Mouse (Mus musculus): Measurements from ENCODE around the gene Pgp.

Gene Pgp

DNA sequence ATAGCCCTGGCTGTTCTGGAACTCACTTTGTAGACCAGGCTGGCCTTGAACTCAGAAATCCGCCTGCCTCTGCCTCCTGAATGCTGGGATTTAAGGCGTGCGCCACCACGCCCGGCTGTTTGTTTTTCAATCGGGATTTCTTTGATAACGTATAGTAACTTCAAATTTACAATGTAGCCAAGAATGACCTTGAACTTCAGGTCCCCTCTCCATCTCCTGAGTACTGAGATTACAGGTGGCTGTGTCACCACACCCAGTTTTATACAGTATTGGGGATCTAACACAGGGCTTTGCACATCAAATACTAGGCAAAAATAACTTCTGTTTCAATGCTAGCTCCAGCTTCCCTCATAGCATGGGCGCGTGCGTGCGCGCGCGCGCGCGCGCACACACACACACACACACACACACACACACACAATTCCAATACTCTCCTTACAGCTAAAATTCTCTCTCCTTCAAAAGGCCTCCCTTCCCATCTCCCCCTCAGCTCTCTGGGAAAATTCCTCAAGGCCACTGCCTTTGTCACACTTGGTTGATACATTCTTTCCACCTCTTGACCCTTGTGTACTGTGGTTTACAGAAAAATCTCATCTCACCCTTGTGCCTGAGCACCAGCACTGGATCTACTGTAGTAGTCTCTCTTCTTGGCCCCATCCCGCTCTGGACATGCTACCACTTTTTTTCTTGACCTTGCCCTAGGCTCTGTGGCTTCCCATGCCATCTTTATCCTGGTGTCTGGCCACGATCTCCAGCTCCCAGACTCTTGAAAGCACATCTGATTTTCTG is 11.0 kb downstream of the Pgp start:
- no peak for DNase-seq (ENCODE audit: low spot score in 2 of 2)

DNA sequence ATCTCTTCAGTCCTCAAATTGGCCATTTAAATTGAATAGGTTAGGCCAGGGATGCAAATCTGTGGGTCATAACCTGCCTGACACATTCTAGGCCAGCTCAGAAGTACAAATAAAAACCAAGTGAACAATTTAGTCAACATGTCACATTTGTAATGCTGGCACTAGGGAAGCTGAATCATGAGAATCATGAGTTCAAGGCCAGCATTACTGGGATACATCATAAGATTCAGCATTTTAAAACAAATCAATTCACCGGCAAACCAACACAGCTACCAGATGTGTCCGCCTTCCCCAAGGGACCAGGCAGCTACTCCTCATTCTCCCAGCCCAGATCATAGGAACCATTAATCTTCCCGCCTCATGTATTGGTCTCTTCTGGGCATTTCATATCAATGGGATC is 13.3 kb downstream of the Pgp start:
- no peak for DNase-seq (ENCODE audit: low spot score in 2 of 2)

DNA sequence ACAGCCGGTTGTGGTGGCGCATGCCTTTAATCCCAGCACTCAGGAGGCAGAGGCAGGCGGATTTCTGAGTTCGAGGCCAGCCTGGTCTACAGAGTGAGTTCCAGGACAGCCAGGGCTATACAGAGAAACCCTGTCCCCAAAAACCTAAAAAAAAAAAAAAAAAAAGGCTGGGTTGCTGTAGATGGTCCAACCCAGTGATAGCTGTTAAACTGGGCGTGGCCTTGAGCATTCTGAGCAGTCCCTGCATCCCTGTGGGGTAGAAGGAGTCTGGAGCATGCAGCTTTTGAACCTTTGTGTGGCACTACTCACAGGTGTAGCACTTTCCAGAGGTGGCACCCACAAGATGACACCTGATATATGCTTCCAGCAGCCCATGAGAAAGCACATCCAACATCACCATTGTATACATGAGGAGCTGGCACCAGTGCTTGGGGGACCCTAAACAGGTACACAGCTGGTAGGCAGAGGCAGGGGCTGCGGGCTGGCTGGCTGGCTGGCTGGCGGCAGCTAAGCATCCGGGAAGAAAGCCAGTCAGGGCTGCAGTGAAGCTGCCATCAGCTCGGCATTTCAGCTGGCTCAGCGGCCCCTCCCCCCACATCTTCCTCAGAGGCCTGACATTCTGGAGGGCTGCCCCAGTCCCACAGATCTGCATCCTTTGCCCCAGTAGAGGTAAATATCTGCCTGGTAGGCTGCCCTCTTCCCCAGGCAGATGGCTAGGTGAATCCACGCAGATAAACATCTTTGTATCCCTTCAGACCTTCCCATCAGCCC is 15.1 kb downstream of the Pgp start:
- DNase-seq (ENCODE audit: low spot score in 2 of 2), result no peak

DNA sequence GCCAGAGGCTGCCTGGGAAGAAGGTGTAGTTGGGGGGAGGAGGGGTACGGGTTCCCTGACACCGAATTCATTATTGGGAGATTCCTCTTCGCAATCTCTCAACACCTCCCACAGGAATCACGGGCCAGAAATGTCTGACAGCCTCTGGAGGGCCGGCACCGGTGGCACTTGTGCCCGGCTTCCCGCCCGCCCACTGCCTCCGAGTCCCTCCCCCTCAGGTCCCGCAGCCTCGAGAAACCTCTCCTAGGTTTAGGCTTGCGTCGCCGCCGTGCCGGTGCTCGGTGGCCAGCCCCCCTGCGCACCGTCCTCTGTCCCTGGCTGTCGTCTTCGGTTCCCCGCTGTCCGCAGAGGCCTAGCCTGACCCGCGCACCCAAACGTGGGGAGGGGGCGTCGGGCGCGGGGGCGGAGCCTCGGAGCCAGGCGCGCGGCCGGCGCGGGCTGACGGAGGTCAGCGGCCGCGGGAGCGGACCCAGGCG is 18.0 kb downstream of the Pgp start, which contains the start of gene Caskin1:
TSS of gene Caskin1 (plus strand) at position 416 of the 476 bp plus-strand sequence.
- DNase-seq (ENCODE audit: low spot score in 2 of 2), result peak in 1 of 2 experiments; percentile 62

DNA sequence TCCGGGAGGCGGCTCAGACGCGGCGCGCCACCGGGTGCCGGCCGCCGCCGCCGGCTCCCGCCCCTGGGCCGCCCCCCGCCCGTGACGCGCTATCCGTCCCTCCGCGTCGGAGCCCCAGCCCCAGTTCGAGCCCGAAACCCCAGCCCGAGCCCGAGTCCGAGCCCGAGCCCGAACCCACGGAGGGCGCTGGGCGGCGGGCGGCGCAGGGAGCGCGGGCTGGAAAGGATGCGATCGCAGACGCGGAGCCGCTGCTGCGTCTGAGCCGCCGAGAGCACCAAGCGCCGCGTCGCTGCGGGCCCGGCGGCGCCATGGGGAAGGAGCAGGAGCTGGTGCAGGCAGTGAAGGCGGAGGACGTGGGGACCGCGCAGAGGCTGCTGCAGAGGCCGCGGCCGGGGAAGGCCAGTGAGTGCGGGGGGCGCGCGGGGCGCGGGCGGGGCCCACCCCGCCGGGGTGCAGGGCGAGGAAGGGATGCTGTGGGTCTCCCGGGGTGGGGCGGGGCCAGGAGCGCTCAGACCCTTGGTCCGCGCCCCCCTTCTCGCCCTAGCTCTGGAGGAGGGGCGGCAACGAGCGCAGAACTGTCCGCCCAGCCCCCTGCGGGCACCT is 18.6 kb downstream of the Pgp start:
- no peak for DNase-seq (ENCODE audit: low spot score in 2 of 2)

DNA sequence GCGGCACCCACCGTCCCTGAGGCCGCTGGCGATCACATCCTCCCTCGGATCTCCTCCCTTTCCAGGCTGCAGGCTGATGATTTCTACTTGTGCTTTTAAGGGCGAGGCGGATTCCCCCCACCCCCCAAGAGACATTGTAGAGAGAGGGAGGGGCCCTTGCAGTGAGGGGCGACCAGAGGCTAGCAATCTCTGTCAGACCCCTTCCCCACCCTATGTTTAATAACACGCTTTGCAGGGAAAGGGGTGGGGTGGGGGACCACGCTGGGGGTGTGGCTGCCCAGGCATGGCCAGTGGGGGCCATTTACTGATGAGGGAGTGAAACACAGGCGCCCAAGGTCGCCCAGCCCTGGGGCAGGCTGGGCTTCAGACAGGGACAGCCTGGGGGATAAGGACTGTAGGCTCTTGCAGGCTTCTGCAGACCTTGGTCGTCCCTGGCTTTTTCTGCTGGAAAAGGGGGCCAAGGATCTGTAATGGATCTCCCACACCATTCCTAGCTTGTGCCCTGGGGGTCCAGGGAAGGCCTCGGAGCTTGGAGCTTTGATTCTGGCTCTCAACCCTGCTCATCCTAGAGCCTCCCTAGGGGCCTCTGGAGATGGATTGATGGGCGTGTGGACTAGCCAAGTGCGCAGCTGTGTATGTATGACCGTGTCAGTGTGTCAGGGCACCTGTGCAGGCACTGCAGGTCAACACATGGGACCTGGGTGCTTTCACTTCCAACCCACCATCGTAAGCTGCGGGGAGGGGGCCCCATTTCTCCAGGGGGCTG is 19.3 kb downstream of the Pgp start:
- no peak for DNase-seq (ENCODE audit: low spot score in 2 of 2)

DNA sequence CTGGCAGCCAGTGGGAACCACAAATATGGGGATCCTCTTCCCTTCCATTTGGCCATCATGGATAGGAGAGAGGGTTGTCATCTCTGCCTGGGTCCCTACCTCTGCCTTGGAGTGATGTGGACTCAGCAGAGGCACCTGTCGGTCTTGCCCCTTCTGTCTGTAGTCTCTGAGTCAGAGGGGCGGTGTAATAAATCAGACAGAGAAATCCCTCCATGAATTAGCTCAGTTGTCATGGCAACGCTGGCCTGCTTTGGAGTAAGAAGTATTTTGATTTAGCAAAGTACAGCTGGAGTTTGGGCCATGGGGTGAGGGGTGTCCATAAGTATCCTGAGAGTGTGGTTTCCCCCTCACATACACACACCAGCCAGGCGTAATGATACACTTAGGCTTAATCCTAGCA is 20.2 kb downstream of the Pgp start:
- no peak for DNase-seq (ENCODE audit: low spot score in 2 of 2)

DNA sequence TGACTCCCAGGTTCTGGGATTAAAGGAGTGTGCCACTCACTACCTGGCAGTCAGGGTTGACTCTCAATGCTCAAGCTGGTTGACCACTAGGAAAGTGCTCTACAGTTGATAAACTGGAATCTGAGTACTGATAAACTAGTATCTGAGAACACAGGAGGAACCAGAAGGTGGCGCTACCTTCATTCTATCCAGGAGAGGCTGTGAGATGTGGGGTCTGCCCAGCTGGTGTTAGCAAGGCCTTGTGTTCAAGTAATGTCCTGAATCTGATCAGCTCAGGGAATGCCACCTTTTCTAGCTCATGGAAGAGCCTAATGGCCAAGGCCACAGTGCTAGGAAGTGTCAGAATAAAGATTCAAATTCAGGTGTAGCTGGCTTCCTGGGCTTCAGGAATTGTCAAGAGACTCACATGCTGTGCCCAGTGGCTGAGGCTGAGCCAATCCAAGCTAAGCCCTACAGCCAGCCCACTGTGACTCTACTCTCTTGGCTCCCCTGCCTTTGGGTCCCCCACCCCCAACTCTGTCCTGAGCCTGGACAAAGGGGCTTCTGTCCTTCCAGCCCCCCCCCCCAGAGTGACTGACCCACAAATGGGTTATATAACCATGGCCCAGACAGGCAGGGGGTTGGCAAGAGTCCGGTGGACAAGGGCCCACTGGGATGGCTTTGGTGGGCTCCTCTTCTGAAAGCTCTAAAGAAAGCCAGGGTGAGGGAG is 24.6 kb downstream of the Pgp start:
- peak in 1 of 2 experiments; percentile 68 for DNase-seq (ENCODE audit: low spot score in 2 of 2)

DNA sequence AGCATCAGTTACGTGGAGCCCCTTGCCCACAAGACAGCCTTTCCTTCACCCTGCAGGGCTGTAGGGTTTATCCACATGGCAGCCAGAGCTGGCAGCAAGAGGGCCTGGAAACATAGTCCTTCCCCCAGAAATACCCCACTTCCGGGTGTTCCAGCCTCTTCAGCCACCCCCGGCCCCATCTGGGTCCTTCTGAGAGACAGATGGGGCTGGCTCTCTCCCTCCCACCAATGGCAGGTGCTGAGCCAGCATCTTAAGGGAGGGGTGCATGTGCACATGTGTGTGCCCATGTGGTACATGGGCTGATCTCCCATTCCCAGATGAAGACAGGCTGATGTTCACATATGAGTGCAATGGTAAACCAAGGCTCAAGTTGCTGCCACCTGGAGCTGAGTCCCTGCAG is 25.3 kb downstream of the Pgp start:
- DNase-seq (ENCODE audit: low spot score in 2 of 2), result peak in 1 of 2 experiments; percentile 79

DNA sequence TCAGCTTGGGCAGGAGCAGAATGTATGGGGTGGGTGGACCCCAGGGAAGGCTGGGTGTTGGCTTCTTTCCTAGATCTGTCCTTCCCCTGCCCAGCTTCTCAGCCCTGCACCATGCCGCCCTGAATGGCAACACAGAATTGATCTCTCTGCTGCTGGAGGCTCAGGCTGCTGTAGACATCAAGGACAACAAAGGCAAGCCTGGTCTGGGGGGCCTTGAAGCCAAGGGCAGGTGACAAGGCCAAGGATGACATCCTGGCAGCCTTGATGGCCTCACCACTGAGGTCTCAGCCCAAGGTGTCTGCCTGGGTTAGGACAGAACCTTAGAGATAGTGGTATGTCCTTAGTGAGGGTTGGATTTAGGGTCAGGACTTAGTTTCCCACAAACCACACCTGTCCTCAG is 25.8 kb downstream of the Pgp start:
- no peak for DNase-seq (ENCODE audit: low spot score in 2 of 2)

DNA sequence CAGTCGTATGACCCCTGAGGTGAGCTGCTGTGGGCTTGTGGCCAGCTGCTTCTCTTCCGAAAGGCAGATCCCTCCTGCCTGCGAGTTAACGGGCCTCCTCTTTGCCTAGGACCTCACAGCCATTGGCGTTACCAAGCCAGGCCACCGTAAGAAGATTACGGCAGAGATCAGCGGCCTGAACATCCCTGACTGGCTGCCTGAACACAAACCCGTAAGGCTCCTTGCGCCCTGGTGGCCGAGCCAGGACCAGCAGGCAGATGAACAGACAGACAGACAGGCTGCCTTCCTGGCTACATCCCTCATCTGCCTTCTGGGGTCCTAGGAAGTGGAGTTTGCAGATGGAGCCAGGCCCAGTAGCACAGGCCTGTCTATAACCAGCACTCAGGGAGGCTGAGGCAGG is 32.0 kb downstream of the Pgp start:
- DNase-seq (ENCODE audit: low spot score in 2 of 2), result no peak

DNA sequence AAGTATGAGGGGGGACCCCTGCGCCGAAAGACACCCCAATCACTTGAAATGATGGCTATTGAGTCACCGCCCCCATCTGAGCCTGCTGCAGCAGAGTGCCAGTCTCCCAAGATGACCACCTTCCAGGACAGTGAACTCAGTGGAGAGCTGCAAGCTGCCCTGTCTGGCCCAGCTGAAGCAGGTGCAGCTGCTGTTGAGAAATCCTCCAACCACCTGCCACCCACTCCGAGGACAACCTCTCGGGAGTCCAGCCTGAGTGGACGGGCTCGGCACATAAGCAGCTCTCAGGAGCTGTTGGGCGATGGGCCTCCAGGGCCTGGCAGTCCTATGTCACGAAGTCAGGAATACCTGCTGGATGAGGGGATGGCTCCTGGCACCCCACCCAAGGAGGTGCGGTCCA is 33.9 kb downstream of the Pgp start:
- no peak for DNase-seq (ENCODE audit: low spot score in 2 of 2)

DNA sequence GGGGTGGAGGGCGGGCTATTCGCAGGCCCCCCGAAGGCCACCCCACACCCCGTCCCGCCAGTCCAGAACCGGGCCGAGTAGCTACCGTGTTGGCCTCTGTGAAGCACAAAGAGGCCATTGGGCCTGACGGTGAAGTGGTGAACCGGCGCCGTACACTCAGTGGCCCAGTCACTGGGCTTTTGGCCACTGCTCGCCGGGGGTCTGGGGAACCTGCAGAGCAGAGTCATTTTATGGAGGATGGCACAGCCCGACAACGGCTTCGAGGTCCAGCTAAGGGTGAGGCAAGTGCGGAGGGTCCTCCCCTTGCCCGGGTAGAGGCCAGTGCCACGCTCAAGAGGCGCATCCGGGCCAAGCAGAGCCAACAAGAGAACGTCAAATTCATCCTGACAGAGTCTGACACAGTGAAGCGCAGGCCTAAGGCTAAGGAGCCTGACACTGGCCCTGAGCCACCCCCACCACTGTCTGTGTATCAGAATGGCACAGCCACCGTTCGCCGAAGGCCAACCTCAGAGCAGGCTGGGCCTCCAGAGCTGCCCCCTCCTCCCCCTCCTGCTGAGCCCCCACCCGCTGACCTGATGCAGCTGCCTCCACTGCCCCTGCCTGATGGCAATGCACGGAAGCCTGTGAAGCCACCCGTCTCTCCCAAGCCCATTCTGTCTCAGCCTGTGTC is 35.2 kb downstream of the Pgp start:
- DNase-seq (ENCODE audit: low spot score in 2 of 2), result no peak

DNA sequence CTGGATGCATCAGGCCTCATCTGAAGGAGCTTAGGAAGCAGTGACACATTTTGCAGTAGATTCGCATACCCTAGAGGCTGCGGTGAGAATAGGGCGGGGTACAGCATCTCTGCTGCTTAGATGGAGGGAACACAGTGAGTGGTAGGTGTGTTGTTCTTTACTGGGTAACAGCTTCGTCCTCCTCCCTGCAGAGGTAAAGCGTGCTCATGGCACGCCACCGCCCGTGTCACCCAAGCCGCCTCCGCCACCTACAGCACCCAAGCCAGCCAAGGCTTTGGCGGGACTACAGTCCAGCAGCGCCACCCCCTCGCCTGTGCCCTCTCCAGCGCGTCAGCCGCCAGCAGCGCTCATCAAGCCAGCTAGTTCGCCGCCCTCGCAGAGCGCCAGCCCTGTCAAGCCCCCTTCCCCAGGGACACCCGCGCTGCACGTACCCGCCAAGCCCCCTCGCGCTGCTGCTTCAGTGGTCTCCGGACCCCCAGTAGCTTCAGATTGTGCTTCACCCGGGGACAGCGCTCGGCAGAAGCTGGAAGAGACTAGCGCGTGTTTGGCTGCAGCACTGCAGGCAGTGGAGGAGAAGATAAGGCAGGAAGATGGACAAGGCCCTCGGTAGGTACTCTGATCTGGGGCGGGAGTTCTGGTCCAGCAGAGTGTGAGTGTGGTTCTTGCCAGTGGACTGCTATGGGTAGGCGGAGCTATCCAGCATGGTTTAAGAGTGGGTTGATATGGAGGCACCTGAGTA is 36.3 kb downstream of the Pgp start:
- DNase-seq (ENCODE audit: low spot score in 2 of 2), result peak in 1 of 2 experiments; percentile 76

DNA sequence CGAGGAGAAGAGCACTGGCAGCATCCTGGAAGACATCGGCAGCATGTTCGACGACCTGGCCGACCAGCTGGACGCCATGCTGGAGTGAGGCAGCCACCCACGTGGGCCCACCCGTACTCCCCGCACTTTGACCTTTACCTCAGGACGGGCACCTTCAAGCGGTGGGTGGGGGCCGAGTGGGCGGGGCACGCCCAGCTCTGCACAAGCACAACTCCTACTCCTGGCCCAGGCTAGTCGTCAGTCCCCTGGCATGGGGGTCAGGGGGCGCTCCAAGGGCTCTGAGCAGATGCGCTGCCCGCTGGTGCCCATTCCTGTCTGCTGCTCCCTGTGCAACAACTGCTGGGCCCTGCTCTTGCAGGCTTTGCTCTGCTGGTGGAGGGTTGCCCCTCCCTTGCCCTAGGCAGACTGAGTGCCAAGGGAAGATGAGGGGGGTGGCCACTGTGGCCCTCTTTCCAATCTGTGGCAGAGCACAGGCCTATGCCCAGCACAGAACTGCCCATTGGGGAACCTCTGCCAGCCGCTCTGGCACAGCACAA is 37.0 kb downstream of the Pgp start:
- no peak for DNase-seq (ENCODE audit: low spot score in 2 of 2)

DNA sequence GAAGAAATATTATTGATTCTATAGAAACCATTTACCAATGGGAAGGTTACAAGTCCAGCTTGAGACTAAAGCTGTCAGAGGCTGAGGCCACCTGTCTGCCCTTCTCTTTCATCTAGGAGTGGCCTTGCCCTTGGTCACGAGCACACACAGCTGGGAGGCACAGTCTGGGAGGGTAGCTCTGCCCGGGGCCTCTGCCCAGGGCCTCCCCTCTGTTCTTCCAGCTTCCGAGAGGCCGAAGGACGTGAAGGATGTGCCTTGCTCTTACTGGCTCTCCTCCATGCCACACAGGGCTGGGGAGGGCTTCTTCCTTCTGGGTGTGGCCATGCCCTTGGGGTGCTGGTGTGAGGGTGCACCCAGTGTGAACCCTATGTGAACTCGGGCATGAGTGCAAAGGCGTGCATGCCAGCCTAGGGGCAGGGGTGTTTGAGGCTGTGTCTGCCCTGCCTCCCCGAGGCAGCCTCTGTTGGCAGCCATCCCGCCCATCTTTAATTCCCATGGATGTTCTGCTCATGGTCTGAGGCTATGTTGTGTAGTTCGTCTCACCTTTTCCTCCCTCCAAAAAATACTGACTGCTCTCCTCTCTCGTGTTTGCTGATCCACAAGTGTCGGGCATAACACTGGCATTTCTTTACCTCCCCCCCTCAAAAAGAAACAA is 37.7 kb downstream of the Pgp start:
- DNase-seq (ENCODE audit: low spot score in 2 of 2), result no peak

DNA sequence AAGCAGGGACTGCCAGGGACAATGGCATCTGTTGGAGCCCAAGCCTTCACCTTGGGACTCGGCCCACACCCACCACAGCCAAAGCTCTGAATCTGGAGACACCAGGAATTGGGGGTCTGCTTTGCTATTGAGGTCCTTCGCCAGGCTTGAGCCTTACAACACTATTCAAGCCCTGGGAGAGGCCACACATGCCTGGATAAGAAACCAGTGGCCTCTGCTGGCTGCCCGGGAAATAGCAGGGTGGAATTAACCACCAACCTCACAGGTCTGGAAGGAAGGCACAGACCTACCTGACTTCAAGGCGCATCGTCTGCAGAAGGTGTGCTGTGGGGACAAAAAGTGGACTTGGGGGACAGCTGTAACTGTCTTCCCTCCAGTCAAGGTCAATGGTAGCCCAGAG is 43.4 kb downstream of the Pgp start:
- peak in 1 of 2 experiments; percentile 81 for DNase-seq (ENCODE audit: low spot score in 2 of 2)

DNA sequence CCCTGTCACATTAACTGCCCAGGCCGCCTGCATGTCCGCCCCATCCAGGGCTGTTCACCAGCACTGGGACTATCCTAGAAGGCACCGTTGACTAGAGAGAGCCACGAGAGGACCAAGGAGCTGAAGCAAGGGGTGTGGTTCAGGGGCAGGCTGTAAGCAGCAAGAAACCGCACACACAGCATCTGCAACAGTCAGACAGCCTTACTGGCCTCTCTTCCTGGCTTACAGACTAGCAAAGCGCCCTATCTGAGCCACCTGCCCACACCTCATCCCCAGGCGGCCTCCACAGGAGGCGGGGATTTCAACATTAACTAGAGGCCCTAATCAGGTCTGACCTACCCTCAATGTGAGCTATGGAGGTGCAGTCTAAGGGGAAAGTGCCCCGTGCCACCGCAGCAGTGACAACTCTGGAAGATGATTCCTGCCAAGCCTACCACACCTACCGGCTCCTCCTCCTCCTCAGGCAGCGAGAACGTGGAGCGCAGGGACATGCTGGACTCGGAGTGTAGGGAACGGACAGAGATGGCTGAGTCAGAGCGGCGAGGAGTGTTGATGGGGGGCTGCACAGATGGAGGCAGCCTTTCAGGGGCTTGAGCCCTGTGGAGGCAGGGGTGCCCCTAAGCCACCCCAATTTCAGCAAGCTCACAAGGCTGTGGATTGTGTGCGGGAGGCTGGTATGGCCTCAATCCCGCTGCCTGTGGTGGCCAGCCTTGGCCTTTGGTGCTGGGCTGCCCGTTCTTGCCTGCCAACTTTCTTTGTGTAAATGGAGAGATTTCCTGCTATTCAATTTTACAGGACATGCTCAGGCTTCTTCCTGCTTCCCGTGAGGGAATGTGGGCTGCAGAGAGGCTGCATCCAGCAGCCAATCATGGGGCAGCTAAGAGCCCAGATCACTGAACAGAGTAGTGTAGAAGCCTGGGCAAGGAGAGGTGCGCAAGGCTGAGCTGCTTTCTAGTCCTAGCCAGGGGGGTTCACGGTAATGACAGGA is 44.4 kb downstream of the Pgp start:
- no peak for DNase-seq (ENCODE audit: low spot score in 2 of 2)
